Mouse (Mus musculus): ENCODE measurements around the gene Chka.

GRCm38 (mm10) chr19:3868290-3868689 is 16.7 kb downstream of the Chka start:
- TF ChIP-seq POLR2A (IDR thresholded peaks at IDR 0.05; ENCODE audit: borderline replicate concordance, extremely low read depth, low read depth, low read length) (no peak), CTCF (IDR thresholded peaks at IDR 0.05; ENCODE audit: insufficient read depth, low read length) (no peak)

Data from lung, adult 2 months (tissue).